Mouse (Mus musculus) layer of hippocampus, postnatal 36 days (tissue): Measurements from ENCODE around the gene Aldh1b1. TPM values are rescaled to one million over a fixed set of nuclear protein-coding genes. Genes with fewer than 3 reads are reported as not detected.

Experiments
- DNase-seq, 2 experiments: peaks; one replicate each; pipeline ENCODE4 v3.0.0; 2022
- total RNA-seq, 2 experiments: library from RNA; stranded (reverse); gene quantifications; 2 replicates each; pipeline ENCODE4 v1.2.3; 2021

Gene Aldh1b1
- 1 to 10 TPM; 8.1 to 8.7 TPM for total RNA-seq

- DNase-seq, result peak; percentile 64 to 75
These were observed at the start of gene Aldh1b1 for GRCm38 (mm10) chr4:45798964-45799363. Gene Aldh1b1, plus strand, starts transcription at chr4:45799022.

GRCm38 (mm10) chr4:45749449-45749848 is 49.4 kb upstream of the Aldh1b1 start:
- DNase-seq, result no peak

- no peak for DNase-seq
These were observed 48.3 kb upstream of the Aldh1b1 start for GRCm38 (mm10) chr4:45750477-45750876.

GRCm38 (mm10) chr4:45753211-45753809 is 45.5 kb upstream of the Aldh1b1 start:
- DNase-seq, result no peak

GRCm38 (mm10) chr4:45754171-45754570 is 44.7 kb upstream of the Aldh1b1 start:
- DNase-seq, result no peak

GRCm38 (mm10) chr4:45755097-45755496 is 43.7 kb upstream of the Aldh1b1 start:
- DNase-seq, result no peak

GRCm38 (mm10) chr4:45755881-45756280 is 42.9 kb upstream of the Aldh1b1 start:
- peak; percentile 71 to 81 for DNase-seq

- DNase-seq, result no peak
These were observed 40.9 kb upstream of the Aldh1b1 start for GRCm38 (mm10) chr4:45757941-45758340.

GRCm38 (mm10) chr4:45759411-45759810 is 39.4 kb upstream of the Aldh1b1 start:
- no peak for DNase-seq

GRCm38 (mm10) chr4:45762600-45762999 is 36.2 kb upstream of the Aldh1b1 start:
- no peak for DNase-seq

- DNase-seq, result no peak
These were observed 35.3 kb upstream of the Aldh1b1 start for GRCm38 (mm10) chr4:45763288-45764140.

- DNase-seq, result no peak
These were observed 34.7 kb upstream of the Aldh1b1 start for GRCm38 (mm10) chr4:45764141-45764494.

- no peak for DNase-seq
These were observed 33.7 kb upstream of the Aldh1b1 start for GRCm38 (mm10) chr4:45765121-45765564.

- DNase-seq, result no peak
These were observed 33.1 kb upstream of the Aldh1b1 start for GRCm38 (mm10) chr4:45765565-45766201.

GRCm38 (mm10) chr4:45766774-45767173 is 32.0 kb upstream of the Aldh1b1 start:
- no peak for DNase-seq

GRCm38 (mm10) chr4:45767891-45768558 is 30.8 kb upstream of the Aldh1b1 start:
- DNase-seq, result no peak

- DNase-seq, result no peak
These were observed 29.7 kb upstream of the Aldh1b1 start for GRCm38 (mm10) chr4:45769141-45769540.

- DNase-seq, result no peak
These were observed 28.8 kb upstream of the Aldh1b1 start for GRCm38 (mm10) chr4:45769791-45770637.

GRCm38 (mm10) chr4:45770638-45771033 is 28.2 kb upstream of the Aldh1b1 start:
- DNase-seq, result no peak

GRCm38 (mm10) chr4:45771173-45771572 is 27.6 kb upstream of the Aldh1b1 start:
- no peak for DNase-seq

- DNase-seq, result peak in 1 of 2 experiments; percentile 35
These were observed 27.2 kb upstream of the Aldh1b1 start for GRCm38 (mm10) chr4:45771619-45772018.

- DNase-seq, result no peak
These were observed 15.2 kb upstream of the Aldh1b1 start for GRCm38 (mm10) chr4:45783671-45784070.
